Mouse (Mus musculus) activated CD4-positive, CD25-positive, alpha-beta regulatory T cell, adult 4 months (primary cell): ENCODE results near the gene Hdac9. TPM values are rescaled to one million over a fixed set of nuclear protein-coding genes. Genes with fewer than 3 reads are reported as not detected.
A peak's percentile ranks its signal among the peaks of the same experiment; 100 is the strongest.

Experiments used
- ATAC-seq: one replicate; pipeline ENCODE4 v1.8.0; 2017
- polyA plus RNA-seq, 2 experiments: library from polyadenylated mRNA; unstranded; fragments of 100-300 nt; shearing (Covaris generic); gene quantifications; one replicate each; pipeline ENCODE4 v1.2.1; 2017

Gene Hdac9
- 1 to 10 TPM in 1 of 2 experiments, under 1 TPM in 1; 0.48 to 1.5 TPM for polyA plus RNA-seq

GRCm38 (mm10) chr12:34916995-34917394 lies at the start of gene Hdac9:
TSS of gene Hdac9 (minus strand) at chr12:34917095.
- ATAC-seq = no peak

DNA sequence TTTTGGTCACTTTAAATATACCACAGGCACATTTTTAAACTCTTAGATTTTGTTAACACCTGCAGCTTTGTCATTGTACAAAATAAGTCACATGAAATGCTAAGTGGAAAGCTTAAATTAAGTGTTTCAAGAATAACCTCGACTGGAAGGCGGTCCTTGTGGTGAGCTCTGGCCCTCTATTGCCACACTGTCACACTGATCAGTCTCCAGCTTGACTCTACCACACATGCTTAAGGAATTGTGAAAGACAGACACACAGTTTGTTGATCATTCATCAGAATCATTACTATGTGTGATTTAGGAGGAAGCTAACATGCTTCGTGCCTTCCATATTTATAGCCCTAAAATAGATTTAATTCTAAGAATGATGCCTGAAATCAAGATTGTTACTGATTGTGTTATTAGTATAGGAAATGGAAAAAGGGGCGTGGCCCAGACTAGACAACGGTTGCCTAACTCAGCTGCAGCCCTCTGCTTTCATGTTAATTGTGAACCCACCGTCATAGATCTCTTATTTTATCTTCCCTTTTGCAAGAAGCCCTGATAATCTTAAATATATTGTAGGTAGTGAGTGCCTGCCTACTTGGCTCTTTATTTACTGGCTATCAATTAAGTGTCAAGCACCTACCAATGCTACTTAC lies 32.3 kb upstream of the Hdac9 start:
- ATAC-seq = no peak

DNA sequence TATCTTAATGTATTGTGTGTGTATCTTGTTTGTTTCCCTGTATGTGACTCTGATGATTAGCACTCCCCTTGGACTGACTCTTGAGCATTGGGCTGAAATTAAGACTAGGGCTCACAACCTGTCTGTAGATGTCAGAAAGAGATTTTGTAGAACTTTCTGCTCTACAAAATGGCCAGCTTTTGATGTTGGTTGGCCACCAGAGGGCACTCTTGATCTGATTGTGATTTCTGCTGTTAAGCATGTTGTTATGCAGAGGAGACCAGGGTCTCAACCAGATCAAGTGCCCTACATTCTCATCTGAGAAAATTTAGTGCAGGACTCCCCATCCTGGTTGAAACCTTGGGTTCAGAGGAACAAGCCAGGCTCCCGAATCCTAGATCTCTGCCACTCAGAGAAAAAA lies 21.0 kb upstream of the Hdac9 start:
- no peak for ATAC-seq

DNA sequence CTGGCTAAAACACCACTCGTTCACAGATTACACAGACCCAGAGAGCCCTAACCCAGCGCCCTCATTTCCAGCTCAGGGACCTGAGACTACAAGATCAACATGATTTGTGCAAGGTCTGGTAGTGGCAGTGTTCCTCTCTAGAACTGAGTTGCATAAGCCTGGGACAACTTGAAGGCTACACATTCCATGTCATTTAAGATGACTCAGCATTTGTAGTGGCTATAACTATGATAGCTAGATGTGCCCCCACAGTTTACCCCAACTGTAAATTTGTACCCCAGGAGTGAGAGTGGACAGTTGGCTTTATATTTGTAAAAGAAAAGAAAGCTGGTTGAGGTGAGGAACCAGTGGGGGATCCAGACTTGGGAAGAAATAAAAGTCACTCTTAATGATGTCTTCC lies 8.9 kb downstream of the Hdac9 start:
- ATAC-seq = no peak

- no peak for ATAC-seq
Measured at GRCm38 (mm10) chr12:34907506-34907850, 9.4 kb downstream of the Hdac9 start.

- no peak for ATAC-seq
Measured at GRCm38 (mm10) chr12:34906704-34907505, 10.0 kb downstream of the Hdac9 start.

- ATAC-seq = no peak
Measured at GRCm38 (mm10) chr12:34906376-34906703, 10.6 kb downstream of the Hdac9 start.

DNA sequence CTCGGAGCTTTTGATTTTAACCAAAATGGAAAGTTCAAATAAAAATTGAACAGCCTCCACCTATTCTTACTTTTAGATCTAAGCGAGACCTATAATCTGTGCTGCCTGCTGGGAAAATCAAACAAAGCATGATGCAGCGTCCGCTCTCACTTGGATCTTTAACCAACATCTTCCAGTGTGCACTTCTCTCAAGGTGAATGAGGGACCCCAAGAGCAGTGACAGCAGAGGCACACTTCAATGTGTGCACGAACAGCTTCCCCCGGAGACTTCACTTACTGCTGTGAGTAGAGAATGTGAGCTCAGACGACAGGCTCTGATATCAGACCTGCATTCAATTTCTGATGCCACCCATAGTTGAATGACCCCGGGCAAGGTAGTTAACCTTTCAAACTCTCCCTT lies 16.7 kb downstream of the Hdac9 start:
- ATAC-seq = no peak

- no peak for ATAC-seq
Measured at GRCm38 (mm10) chr12:34894867-34895266, 22.0 kb downstream of the Hdac9 start.

DNA sequence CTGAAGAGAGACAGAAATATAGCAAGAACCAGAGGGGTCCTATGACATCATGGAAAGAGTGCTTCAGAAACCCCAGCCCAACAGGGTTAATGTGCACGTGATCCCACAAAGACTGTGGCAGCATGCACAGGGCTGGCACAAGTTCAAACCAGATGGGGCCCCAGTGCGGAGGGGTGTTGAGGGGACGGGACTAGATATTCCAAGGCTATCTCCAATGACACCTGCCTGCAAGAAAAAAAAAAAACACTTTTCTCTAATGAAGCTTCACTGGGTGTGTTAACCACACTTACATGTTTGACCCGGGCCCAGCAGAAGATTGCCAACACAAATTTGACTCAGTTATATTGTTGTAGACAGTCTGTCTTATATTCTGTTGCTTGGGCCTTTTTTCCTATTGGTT lies 28.2 kb downstream of the Hdac9 start:
- no peak for ATAC-seq

DNA sequence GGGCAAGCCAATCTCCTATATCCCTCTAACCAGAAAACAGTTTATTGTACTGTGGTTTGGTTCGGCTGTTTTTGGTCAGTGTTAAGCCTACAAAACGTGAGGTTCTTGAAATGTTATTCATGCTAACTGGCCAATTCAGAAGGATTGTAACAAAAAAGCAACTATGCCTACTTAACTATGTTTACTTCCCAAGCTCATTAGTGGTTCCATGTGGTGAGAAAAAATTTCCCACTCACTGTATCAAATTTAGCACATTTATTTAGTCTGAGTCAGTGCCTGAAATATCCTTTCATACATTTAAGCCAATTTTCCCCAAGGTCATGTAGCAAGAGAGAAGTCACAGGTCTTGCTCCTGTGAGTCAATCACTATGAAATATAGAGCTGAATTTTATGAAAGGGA lies 42.0 kb downstream of the Hdac9 start:
- no peak for ATAC-seq

GRCm38 (mm10) chr12:34871028-34871427 lies 45.9 kb downstream of the Hdac9 start:
- no peak for ATAC-seq

DNA sequence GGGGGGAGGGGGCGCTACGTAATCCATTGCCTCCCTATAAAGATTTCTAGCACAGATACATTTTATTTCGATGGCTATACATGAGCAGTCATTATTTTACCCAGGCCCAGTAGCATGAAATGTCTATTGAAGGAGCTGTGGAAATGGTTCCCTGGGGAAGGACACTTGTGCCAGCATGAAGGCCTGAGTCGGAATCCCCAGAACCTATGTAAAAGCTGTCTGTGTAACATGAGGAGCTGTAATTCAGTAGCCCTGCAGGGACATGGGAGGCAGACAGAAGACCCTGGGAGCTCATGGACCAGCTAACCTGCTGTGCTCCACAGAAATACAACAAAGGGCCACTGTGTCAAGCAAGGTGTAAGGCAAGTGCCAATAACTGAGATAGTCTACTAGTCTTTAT lies 75.7 kb downstream of the Hdac9 start:
- no peak for ATAC-seq

DNA sequence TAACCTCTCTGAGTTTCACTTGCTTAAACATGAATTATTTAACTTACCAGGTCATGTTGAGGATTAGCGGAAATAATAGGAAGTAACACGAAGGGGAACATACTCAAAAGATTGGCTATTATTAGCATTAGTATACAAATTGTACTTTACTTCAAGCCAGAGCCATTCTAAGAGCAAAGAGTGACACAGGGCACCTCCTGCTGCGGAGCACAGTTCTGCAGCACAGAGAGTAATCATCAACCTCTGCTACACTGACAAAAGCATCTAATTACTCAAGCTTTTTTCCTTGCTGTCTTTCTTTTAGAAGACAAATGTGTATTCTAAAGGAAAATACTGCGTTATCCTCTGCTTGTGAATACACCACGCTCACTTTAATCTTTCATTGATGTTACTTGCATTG lies 79.6 kb downstream of the Hdac9 start:
- no peak for ATAC-seq

DNA sequence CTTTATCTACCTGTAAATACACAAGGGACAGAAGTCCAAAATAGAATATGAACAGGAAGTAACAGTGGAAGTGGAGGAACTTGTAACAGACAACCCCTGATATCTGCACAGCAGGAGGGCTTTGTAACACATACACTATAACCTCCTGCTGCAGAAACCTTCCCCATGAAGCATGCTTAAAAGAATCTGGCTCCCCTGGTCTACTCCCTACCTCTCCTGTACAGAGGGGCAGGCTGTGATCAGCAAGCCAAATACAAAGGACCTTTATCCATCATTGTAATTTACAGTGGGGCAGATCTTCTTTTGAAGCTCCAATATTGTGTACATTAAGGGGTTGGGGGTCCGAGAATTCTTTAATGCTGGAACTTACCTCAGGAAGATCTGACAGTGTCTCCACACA lies 80.0 kb downstream of the Hdac9 start:
- no peak for ATAC-seq

GRCm38 (mm10) chr12:34836085-34836484 lies 80.8 kb downstream of the Hdac9 start:
- no peak for ATAC-seq

GRCm38 (mm10) chr12:34835493-34835892 lies 81.4 kb downstream of the Hdac9 start:
- ATAC-seq = no peak

- ATAC-seq = no peak
Measured at GRCm38 (mm10) chr12:34828684-34829083, 88.2 kb downstream of the Hdac9 start.

- no peak for ATAC-seq
Measured at GRCm38 (mm10) chr12:34826931-34827330, 90.0 kb downstream of the Hdac9 start.

GRCm38 (mm10) chr12:34820229-34820628 lies 96.7 kb downstream of the Hdac9 start:
- no peak for ATAC-seq

- ATAC-seq = peak; percentile 23
Measured at GRCm38 (mm10) chr12:34811673-34812613, 105.0 kb downstream of the Hdac9 start.

DNA sequence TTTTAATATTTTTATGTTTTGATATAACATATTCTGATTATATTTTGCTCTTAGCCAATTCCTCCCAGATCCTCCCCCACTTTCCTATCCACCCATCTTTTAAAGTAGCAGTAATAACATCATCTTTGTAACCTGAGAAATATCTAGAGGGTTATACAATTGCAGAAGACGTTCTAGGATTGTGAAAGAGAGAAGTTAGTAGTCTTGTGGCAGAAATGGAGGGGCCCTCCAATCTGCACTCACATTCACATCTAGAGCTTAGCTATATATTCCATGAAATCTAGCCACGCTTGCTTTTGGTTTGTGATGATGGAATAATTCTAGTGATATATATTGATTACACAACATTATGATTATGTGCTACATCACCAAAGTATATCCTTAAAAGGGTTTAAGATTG lies 106.7 kb downstream of the Hdac9 start:
- no peak for ATAC-seq

DNA sequence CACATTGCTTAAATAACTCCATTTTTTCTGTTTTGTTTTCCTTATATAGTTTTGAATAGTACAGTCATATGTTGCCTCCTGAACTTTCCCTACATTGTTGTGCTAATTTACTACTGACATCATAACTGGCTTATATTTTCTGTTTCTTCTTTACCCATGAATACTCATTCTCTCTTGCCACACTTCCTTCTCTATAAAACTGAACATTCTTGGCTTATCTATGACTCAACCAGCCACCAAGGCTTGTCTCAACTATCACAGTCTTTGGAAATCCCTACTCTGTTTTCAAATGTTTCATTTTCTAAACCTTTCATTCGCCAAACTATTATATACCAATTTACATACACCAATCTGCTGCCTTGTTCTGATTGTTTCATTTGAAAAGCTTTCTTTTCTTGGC lies 108.7 kb downstream of the Hdac9 start:
- no peak for ATAC-seq
